Mouse (Mus musculus) midbrain, embryonic 14.5 days (tissue): ENCODE results near the gene Plekhd1. TPM values are rescaled to one million over a fixed set of nuclear protein-coding genes. Genes with fewer than 3 reads are reported as not detected.

Experiments used
- ATAC-seq: fragments of 200-750 bp; cut with Nextera tagmentation; 2 replicates; pipeline ENCODE4 v1.8.0; 2017; ENCODE audit warnings: moderate number of reproducible peaks, moderate library complexity; ENCODE audit not compliant: low FRiP score, low TSS enrichment
- DNase-seq: peaks from one replicate; pipeline ENCODE4 v3.0.0-alpha.2; 2015
- H3K27ac ChIP-seq: fragments of 300-500 bp; sonication (generic); replicated peaks from 2 replicates; pipeline ENCODE4 v1.5.1; 2014; ENCODE audit warnings: mild to moderate bottlenecking, low read depth, low read length, moderate library complexity
- H3K27me3 ChIP-seq: fragments of 300-500 bp; sonication (generic); 2 replicates; pipeline ENCODE4 v1.6.1; 2014; ENCODE audit warnings: low read length, control low read depth, mixed read lengths; ENCODE audit not compliant: control insufficient read depth, insufficient read depth
- H3K36me3 ChIP-seq: fragments of 300-500 bp; sonication (generic); 2 replicates; pipeline ENCODE4 v1.6.1; 2014; ENCODE audit warnings: low read length, control low read depth; ENCODE audit not compliant: control insufficient read depth, insufficient read depth
- H3K4me1 ChIP-seq: fragments of 300-500 bp; sonication (generic); 2 replicates; pipeline ENCODE4 v1.6.1; 2014; ENCODE audit warnings: mild to moderate bottlenecking, antibody characterized with exemption, low read length, control low read depth; ENCODE audit not compliant: control insufficient read depth, insufficient read depth
- H3K4me2 ChIP-seq: fragments of 300-500 bp; sonication (generic); 2 replicates; pipeline ENCODE4 v1.6.1; 2014; ENCODE audit warnings: mild to moderate bottlenecking, low read length, moderate library complexity
- H3K4me3 ChIP-seq: fragments of 300-500 bp; sonication (generic); replicated peaks from 2 replicates; pipeline ENCODE4 v1.5.1; 2014; ENCODE audit warnings: low read depth, low read length
- H3K9ac ChIP-seq: fragments of 300-500 bp; sonication (generic); replicated peaks from 2 replicates; pipeline ENCODE4 v1.6.1; 2014; ENCODE audit warnings: mild to moderate bottlenecking, low read length, moderate library complexity
- H3K9me3 ChIP-seq: fragments of 300-500 bp; sonication (generic); 2 replicates; pipeline ENCODE4 v1.6.1; 2016; ENCODE audit warnings: low read length, control low read depth, mixed read lengths; ENCODE audit not compliant: control insufficient read depth
- WGBS: fragments of 180-500 bp; shearing (Covaris S2); extraction: QIAGEN DNeasy Blood & Tissue Kit; methylation state at CpG from one replicate; pipeline ENCODE4 v1.1.7; 2014; 5-methylcytosine and 5-hydroxymethylcytosine counted together
- polyA plus RNA-seq: library from polyadenylated mRNA; unstranded; fragments of >200 nt; fragmentation: Nextera tagmentation; extraction: Ambion mirVana; gene quantifications from 2 replicates; pipeline ENCODE4 v1.2.1, GENCODE M21; 2014

Plekhd1 gene
- polyA plus RNA-seq, 1 experiment from 2014 or later: 3.5 TPM

GRCm38 (mm10) chr12:80658661-80659060 is 33.7 kb upstream of the Plekhd1 start:
- H3K4me1 ChIP-seq: no peaks in the 10 kb centered on the region
- no peaks in the 10 kb centered on the region for H3K9me3 ChIP-seq
- DNase-seq (peak; percentile 1), ATAC-seq (no peak)
- 89% methylated on average over 6 of the region's 6 CpGs for WGBS
- H3K36me3 ChIP-seq: peaks cover 11% of the 10 kb centered on the region; the same call in 1 of the 2 replicates
- H3K4me3 ChIP-seq: no peak overlapping the region
- H3K27ac ChIP-seq: no peak overlapping the region
- H3K4me2 ChIP-seq: no peak overlapping the region
- no peak overlapping the region for H3K9ac ChIP-seq
- no peaks in the 10 kb centered on the region for H3K27me3 ChIP-seq

- Histone ChIP-seq H3K36me3 (peaks cover 25% of the 10 kb centered on the region), H3K4me3 (no peak overlapping the region), H3K4me2 (no peak overlapping the region), H3K27ac (no peak overlapping the region), H3K9me3 (no peaks in the 10 kb centered on the region), H3K27me3 (no peaks in the 10 kb centered on the region), H3K4me1 (no peaks in the 10 kb centered on the region), H3K9ac (no peak overlapping the region)
- DNase-seq: no peak
- 96% methylated on average over 10 of the region's 10 CpGs for WGBS
- ATAC-seq: no peak
Measured at GRCm38 (mm10) chr12:80662322-80662721, 30.1 kb upstream of the Plekhd1 start.

DNA sequence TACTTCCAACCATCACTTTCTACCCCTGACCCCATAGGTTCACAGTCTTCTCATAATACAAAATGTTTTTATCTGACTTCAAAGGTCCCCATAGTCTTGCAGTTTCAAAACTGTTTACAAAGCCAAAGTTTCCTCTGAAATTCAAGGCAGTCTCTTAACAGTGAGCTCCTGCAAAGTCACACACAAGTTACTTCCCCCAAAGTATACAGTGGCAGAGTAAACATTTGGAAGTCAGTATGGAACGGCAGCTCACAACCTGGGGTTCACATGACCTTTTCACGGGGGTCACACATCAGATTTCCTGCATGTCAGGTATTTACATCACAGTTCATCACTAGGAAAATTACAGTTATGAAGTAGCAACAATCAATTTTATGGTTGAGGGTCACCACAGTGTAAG is 28.5 kb upstream of the Plekhd1 start:
- H3K9me3 ChIP-seq: no peaks in the 10 kb centered on the region
- peaks cover 33% of the 10 kb centered on the region for H3K36me3 ChIP-seq
- no peak overlapping the region for H3K4me2 ChIP-seq
- no peak for DNase-seq
- H3K4me3 ChIP-seq: no peak overlapping the region
- no peaks in the 10 kb centered on the region for H3K4me1 ChIP-seq
- no peak overlapping the region for H3K9ac ChIP-seq
- 91% methylated on average over 2 of the region's 2 CpGs for WGBS
- no peaks in the 10 kb centered on the region for H3K27me3 ChIP-seq
- H3K27ac ChIP-seq: no peak overlapping the region
- no peak for ATAC-seq

DNA sequence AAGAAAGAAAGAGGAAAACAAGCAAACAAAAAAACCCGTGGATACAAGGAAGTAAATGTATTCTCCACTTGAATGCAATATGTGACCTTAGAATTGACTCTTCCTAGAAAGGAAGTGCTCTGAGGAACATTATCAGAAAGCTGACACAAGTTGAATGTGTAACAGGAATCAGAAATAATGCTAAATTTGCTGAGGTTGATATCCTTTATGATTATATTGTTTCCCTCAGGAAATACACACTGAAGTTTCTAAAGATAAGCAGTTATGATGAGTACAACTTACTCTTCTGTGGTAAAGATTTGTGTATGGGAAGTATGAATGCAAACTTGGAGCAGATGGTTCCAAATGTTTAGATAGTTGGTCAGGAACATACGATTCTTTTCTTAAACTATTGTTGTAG is 24.0 kb upstream of the Plekhd1 start:
- Histone ChIP-seq H3K9ac (no peak overlapping the region), H3K4me3 (no peak overlapping the region), H3K27me3 (no peaks in the 10 kb centered on the region), H3K36me3 (peaks cover 28% of the 10 kb centered on the region), H3K9me3 (no peaks in the 10 kb centered on the region), H3K27ac (no peak overlapping the region), H3K4me1 (no peaks in the 10 kb centered on the region), H3K4me2 (no peak overlapping the region)
- DNase-seq (no peak), ATAC-seq (no peak)
- 84% methylated on average over 2 of the region's 2 CpGs for WGBS

DNA sequence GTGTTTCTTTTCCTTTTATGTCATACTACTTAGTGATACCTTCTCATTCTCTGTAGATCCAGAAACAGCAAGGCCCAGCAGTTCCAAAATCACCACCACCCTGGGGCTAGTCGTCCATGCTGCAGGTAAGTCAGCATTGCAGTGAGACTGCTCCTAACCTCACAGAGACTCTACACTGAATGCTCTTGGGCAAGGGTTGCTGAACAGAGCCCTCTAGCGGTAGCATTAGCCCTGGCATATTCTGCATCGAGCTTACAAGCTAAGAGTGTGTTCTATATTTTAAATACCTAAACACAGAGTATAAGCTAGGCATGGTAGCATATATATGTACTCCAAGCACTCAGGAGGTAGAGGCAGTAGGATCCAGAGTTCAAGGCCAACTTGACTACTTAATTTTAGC is 19.2 kb upstream of the Plekhd1 start:
- no peak overlapping the region for H3K9ac ChIP-seq
- H3K4me1 ChIP-seq: no peaks in the 10 kb centered on the region
- no peaks in the 10 kb centered on the region for H3K9me3 ChIP-seq
- 13% methylated on average over 3 of the region's 3 CpGs for WGBS
- no peaks in the 10 kb centered on the region for H3K27me3 ChIP-seq
- H3K36me3 ChIP-seq: peaks cover 39% of the 10 kb centered on the region
- no peak overlapping the region for H3K4me2 ChIP-seq
- no peak overlapping the region for H3K4me3 ChIP-seq
- ATAC-seq (no peak), DNase-seq (peak; percentile 84)
- no peak overlapping the region for H3K27ac ChIP-seq

DNA sequence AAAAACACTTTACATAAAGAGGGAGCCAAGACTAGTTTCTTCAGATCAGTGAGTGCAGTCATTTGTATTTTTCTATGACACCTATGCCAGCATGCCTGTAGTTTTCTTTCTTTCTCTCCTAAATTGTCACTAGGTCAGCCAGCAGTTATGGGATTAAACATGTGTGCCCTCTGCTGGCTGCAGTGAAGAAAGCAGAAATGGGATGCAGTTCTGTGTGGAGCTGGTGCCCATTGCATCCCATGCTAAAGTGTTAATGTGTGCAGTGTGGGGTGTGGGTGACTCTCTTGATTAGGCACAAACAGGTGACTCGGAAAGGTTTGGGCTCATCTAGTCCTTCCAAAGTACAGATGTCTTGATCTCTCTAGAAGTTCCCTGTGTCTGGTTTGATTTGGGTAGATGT is 11.1 kb upstream of the Plekhd1 start:
- ATAC-seq (no peak), DNase-seq (peak; percentile 73)
- Histone ChIP-seq H3K27me3 (no peaks in the 10 kb centered on the region), H3K36me3 (peaks cover 17% of the 10 kb centered on the region), H3K9ac (no peak overlapping the region), H3K9me3 (no peaks in the 10 kb centered on the region), H3K27ac (no peak overlapping the region), H3K4me1 (no peaks in the 10 kb centered on the region), H3K4me3 (no peak overlapping the region), H3K4me2 (no peak overlapping the region)
- WGBS: 93% methylated on average over 1 of the region's 1 CpGs

GRCm38 (mm10) chr12:80683554-80683953 is 8.8 kb upstream of the Plekhd1 start:
- 92% methylated on average over 3 of the region's 3 CpGs for WGBS
- Histone ChIP-seq H3K9ac (no peak overlapping the region), H3K27ac (no peak overlapping the region), H3K27me3 (no peaks in the 10 kb centered on the region), H3K4me3 (no peak overlapping the region), H3K4me1 (no peaks in the 10 kb centered on the region), H3K9me3 (no peaks in the 10 kb centered on the region), H3K4me2 (no peak overlapping the region), H3K36me3 (peaks cover 9% of the 10 kb centered on the region)
- DNase-seq (no peak), ATAC-seq (no peak)

DNA sequence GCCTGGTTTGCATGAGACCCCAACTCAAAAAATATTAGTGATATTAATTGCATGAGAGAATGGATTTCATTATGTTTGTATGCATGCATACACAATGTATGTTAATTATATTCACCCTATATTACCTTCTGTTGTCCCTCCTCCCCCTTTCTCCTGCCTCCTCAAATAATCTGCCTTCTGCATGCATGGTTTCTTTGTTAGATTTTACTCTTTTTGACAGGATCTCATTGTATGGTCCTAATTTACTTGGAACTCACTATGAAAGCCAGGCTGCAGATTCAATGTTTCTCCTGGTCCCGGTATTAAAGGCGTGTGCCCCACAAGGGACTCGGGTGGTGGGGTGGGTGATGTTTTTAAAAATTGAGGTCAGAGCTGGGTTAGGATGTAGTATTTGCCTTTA is 8.1 kb upstream of the Plekhd1 start:
- ATAC-seq (no peak), DNase-seq (no peak)
- Histone ChIP-seq H3K9me3 (no peaks in the 10 kb centered on the region), H3K27ac (no peak overlapping the region), H3K36me3 (peaks cover 5% of the 10 kb centered on the region), H3K4me3 (no peak overlapping the region), H3K9ac (no peak overlapping the region), H3K4me1 (no peaks in the 10 kb centered on the region), H3K4me2 (no peak overlapping the region), H3K27me3 (no peaks in the 10 kb centered on the region)
- WGBS: 68% methylated on average over 3 of the region's 3 CpGs

DNA sequence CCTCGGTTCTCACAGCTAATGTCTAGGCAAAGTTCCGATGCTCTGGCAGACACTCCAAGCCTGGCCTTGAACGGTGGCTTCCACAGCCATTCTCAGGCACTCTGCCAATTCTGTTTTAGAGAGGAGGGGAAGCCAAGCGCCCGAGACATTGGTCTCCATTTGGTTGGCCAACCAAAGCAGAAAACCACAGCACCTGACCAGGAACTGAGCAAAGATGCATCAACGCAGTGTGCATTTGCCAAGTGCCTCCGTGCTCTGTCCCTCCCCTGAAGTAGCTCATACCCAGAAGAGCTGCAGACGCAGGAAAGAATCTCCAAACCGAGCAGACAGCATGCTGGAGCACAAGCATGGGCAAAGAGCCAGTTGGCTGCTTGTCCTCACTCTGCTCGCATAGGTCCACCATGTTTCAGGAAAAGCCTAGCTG is 4.6 kb upstream of the Plekhd1 start:
- Histone ChIP-seq H3K27ac (no peak overlapping the region), H3K36me3 (no peaks in the 10 kb centered on the region), H3K4me2 (no peak overlapping the region), H3K9me3 (no peaks in the 10 kb centered on the region), H3K27me3 (peaks cover 19% of the 10 kb centered on the region), H3K4me1 (peaks cover 6% of the 10 kb centered on the region; the same call in 1 of the 2 replicates), H3K9ac (no peak overlapping the region), H3K4me3 (no peak overlapping the region)
- 75% methylated on average over 10 of the region's 10 CpGs for WGBS
- DNase-seq (peak; percentile 39), ATAC-seq (no peak)
